Mouse (Mus musculus) mammary gland, adult 2 months (tissue): ENCODE results near the gene Sf1. TPM values are rescaled to one million over a fixed set of nuclear protein-coding genes. Genes with fewer than 3 reads are reported as not detected.

Experiments used
- polyA plus RNA-seq: library from polyadenylated mRNA; depleted of rRNA; stranded (reverse); fragments of >200 nt; gene quantifications from 2 replicates; pipeline ENCODE4 v1.2.3, GENCODE M21; 2012; ENCODE audit warnings: low replicate concordance; rRNA removed

Sf1 gene
- polyA plus RNA-seq, result 102 and 381 TPM in 2 replicates

GRCm38 (mm10) chr19:6363411-6364240 is at the start of gene Sf1:
Gene Sf1 (plus strand): TSS chr19:6363690.

GRCm38 (mm10) chr19:6334673-6335457 is 28.6 kb upstream of the Sf1 start, which contains the start of gene Men1:
Gene Men1 (plus strand): TSS chr19:6334979.

GRCm38 (mm10) chr19:6340524-6341452 is 22.7 kb upstream of the Sf1 start, which contains the start of gene Map4k2:
Gene Map4k2 (plus strand): TSS chr19:6341135.

DNA sequence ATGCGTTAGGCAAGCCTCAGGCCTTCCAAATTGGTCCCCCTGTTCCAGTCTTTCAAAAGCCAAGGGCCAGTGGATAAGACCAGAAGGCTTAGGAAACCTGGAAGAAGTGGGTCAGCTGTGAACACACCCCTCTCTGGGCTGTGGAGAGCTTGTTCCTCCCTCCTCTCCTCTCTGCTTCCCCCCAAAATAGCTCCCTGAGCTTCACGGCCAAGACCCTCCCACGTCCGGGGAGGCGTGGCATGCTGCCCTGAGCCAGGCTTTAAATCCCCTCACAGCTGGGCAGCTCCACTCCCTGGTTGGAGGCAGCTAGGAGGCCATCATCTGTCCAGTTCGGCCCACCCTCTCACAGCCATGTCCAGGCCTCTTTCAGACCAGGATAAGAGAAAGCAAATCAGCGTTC is 20.6 kb downstream of the Sf1 start, which contains the start of gene Pygm:
Pygm (plus strand) TSS at position 272 of the 400 bp plus-strand sequence.

GRCm38 (mm10) chr19:6399285-6400095 is 36.0 kb downstream of the Sf1 start, which contains the start of gene Rasgrp2:
Gene Rasgrp2 (plus strand): TSS chr19:6399340.

GRCm38 (mm10) chr19:6418233-6418879 is 54.9 kb downstream of the Sf1 start, which contains the start of gene Nrxn2:
Gene Nrxn2 (plus strand): TSS chr19:6418731.

Other genes starting within 250 kb of the Sf1 start
- 22.6 and 60.4 TPM in 2 replicates for gene Sac3d1, start 245.0 kb upstream of the Sf1 start, polyA plus RNA-seq
- gene Snx15, start 235.4 kb upstream of the Sf1 start, polyA plus RNA-seq, result 37.7 and 57.2 TPM in 2 replicates
- gene Batf2, start 222.7 kb upstream of the Sf1 start, polyA plus RNA-seq, result 7.9 and 11.2 TPM in 2 replicates
- 175 and 200 TPM in 2 replicates for gene Arl2, start 222.1 kb upstream of the Sf1 start, polyA plus RNA-seq
- gene Majin, start 179.3 kb upstream of the Sf1 start, polyA plus RNA-seq, result 0.11 TPM in 1 of 2 replicates, not detected in the other
- gene Gpha2, start 137.3 kb upstream of the Sf1 start, polyA plus RNA-seq, result 0.78 and 1.8 TPM in 2 replicates
- gene Ppp2r5b, start 127.8 kb upstream of the Sf1 start, polyA plus RNA-seq, result 76.3 and 129 TPM in 2 replicates
- gene Atg2a, start 122.0 kb upstream of the Sf1 start, polyA plus RNA-seq, result 50.4 and 85.0 TPM in 2 replicates
- 203 and 545 TPM in 2 replicates for gene Ehd1, start 87.0 kb upstream of the Sf1 start, polyA plus RNA-seq
- 10.9 and 19.0 TPM in 2 replicates for gene Cdc42bpg, start 57.2 kb upstream of the Sf1 start, polyA plus RNA-seq
- gene Men1, start 28.7 kb upstream of the Sf1 start, polyA plus RNA-seq, result 43.7 and 71.6 TPM in 2 replicates
- gene Map4k2, start 22.6 kb upstream of the Sf1 start, polyA plus RNA-seq, result 179 and 444 TPM in 2 replicates
- 4.9 and 1,127 TPM in 2 replicates for gene Pygm, start 20.7 kb downstream of the Sf1 start, polyA plus RNA-seq
- gene Rasgrp2, start 35.6 kb downstream of the Sf1 start, polyA plus RNA-seq, result 172 and 331 TPM in 2 replicates
- 1.6 and 3.3 TPM in 2 replicates for gene Nrxn2, start 55.0 kb downstream of the Sf1 start, polyA plus RNA-seq
- gene Slc22a12, start 179.3 kb downstream of the Sf1 start, polyA plus RNA-seq, result 0.35 and 0.43 TPM in 2 replicates